Mouse (Mus musculus): Measurements from ENCODE around the gene Acot12.

DNA sequence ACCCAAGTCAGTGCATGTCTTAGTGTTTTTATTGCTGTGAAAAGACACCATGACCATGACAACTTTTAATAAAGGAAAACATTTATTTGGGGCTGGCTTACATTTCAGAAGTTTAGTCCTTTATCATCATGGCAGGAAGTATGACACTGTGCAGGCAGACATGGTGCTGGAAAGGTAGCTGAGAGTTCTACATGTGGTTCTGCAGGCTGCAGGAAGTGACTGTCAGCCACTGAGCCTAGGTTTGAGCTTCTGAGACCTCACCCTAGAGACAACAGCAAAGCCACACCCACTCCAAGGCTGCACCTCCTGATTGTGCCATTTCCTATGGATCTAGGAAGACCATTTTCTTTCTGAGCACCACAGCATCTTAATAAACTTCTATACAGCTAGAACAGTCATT lies 86.6 kb downstream of the Acot12 start:
- TF ChIP-seq EP300 (optimal IDR thresholded peaks at IDR 0.05) (no peak), CTCF (IDR thresholded peaks at IDR 0.05; ENCODE audit: low read depth) (no peak)
